Mouse (Mus musculus) thymus, postnatal 10 days (tissue): ENCODE data around the gene Tm2d3.

Experiments used
- DNase-seq, 2 experiments: peaks; one replicate each; pipeline ENCODE4 v3.0.0; 2021; ENCODE audit warnings: low spot score in 2 of 2

Tm2d3 gene

DNA sequence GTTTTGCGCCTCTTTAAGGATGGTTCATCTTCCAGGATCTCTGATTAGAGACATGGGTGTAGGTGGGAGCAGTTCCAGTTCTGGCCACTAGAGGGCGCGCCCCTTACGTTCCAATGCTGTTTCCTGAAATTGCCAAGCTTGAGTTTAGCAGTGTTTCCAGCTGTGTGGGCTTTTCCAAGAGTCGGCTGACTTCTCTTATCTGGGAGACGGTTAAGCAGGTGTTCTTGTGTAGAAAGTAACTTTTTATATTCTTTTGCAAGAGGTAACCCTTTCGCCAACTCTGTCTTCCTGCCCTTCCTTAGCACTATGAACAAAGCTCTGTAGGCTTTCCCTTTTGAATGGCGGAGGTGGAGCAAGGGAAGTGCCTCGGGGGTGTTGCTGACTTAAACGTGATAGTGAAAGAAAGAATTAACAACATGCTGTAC lies 13.9 kb downstream of the Tm2d3 start:
- peak; percentile 27 to 67 for DNase-seq

DNA sequence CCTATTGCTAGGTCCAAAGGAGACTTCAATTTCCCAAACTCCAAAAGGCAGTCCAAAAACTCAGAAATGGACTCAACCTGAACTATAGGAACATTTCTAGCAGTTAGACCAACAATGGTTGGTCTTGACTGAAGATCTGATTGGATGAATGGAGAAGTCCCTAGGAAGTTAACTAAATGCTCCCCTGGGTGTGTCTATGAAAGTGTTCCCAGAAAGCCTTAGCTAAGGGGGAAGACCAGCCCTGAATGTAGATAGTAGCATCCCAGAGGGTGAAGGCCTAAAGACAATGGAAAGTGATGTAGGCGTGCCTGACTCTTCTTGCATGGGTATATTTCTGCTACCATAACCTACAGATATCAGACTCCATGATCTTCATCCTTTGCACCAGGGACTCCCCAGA lies 17.5 kb downstream of the Tm2d3 start:
- DNase-seq: no peak

DNA sequence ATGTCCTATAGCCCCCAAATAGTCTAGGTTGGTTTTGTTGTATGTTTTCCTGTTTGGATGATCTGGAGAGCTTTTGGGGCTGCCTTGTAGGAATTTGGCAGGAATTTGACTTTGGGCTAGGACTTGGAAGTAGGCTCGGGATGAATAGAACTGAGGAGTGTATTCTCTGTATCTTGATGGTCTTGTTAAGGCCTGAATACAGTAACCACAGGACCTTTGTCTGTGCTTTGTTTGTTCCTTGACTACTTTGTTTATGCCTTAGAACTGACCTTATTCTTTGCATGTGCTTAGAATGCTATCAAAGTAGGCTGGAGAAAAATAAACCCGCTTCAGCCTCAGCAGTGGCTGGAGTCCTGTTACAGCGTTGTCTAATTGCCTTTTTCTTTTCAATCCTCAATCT lies 19.3 kb downstream of the Tm2d3 start:
- DNase-seq: no peak

DNA sequence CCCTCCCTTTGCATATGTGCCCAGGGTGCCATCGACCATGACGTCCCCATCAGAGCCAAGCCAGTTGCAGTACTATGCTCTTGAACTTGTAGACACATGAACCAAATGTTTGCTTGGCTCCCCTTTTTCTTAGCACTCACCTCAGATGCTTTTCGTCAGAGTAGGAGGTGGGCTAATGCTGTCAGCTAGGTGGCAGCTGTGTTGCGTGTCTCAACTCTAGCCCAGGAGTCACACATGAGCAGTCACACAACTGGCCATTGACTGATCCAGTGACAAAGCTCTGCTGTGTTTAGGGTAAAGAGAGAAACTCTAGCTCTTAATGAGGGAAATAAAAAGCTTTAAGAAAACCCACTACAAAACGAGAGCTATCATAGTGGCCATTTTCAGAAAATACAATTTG lies 22.8 kb downstream of the Tm2d3 start:
- no peak for DNase-seq

DNA sequence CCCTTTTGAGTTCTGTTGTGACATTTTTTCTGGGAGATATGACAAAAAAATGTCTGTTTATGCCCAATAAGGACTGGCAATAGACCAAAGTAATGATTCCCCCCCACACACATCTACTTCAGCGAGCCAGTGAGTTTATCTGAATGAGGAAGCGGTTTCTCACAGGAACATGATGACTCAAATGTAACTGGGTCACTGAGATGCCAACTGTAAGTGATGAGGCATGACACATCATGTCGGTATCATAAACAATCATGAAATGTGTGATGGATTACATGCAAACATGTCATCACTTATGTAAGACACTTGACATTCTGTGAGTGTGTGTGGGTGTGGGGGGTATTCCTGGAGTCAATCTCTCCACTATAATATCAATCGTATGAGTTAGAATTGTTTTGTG lies 23.3 kb downstream of the Tm2d3 start:
- DNase-seq: no peak

DNA sequence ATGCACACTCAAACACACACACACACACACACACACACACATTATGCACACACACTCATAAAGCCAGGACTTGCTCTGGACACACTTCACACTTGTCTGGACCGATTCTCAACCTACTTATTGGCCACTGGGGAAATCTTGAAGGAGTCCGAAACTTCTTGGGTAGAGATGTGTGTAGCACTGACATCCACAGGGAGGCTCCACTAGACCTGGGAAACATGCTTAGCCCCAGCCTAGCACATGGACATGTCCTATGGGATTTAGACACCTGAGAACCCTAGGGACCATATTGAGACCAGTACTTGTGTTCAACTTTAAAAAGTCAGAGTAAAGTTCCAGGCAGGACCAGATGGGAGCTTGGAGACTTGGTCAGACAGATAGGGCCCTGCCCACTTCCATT lies 43.1 kb downstream of the Tm2d3 start:
- DNase-seq: no peak

DNA sequence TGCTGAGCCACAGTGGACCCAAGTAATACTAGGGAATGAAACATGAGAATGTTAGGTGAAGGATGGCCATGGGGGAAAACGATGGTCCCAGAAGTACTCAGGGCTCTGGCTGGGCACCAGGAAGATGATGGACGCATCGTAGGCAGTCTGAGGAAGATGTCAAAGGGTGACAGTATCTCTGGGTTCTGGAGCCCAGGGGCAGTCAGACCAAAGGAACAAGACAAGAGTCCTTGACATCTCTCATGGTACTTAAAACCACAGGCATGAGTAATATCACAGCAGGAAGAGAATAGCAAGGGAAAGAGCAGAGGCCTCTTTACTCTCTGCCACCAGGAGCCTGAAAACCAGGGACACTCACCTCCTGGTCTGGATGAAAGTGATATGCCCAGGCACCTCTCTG lies 44.3 kb downstream of the Tm2d3 start:
- no peak for DNase-seq

DNA sequence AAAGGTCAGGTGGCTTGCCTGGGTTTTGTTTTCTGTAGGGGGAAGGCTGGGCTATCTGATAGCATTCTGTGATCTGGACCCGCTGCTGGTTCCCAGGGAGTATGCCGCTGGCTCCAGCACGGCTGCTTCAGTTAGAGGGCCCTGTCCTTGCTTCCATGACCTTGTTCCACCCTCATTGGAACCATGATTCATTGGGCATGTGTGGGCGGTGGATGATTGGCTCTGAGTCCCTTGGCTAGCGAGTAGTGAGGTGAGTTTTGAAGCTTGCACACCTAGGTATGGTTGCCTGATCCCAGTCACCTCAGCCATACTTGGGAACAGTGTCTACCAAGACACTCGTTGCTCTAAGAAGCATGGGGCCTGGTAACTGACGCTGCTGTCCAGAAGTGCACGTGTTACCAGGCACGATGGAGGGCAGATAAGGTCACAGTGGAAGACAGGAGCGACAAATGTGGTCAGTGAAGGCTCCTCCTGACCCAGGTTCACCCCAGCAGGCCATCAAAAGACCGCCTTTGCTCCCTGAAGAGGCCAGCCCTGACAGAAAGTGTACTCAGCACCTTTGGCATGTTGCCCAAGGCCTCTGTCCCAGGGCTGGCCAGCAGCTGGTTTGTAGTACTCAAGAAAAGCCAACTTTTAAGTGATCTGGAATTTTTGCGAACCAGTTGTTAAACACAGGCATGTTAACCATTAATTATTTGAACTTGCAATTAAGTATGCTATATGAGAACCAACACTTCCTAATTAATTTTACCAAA lies 46.5 kb downstream of the Tm2d3 start:
- DNase-seq: no peak

DNA sequence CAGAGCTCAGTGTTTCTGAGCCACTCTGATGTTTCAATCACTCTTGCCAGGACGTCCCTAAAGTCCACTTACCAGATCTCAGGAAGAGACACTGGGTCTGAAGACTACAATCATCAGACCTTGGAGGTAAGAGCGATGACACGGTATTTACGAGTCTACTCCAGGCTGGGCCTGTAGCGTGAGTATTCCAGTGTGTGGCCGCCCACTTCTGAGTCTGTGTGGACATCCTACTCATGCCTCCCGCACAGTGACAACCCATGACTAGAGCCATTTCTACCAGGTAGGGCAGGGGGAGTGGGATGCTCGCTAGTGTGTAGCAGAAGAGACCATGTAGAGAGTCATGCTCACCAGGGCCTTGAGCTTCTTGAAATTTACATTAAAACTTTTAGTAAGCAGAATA lies 51.9 kb downstream of the Tm2d3 start:
- DNase-seq: no peak

DNA sequence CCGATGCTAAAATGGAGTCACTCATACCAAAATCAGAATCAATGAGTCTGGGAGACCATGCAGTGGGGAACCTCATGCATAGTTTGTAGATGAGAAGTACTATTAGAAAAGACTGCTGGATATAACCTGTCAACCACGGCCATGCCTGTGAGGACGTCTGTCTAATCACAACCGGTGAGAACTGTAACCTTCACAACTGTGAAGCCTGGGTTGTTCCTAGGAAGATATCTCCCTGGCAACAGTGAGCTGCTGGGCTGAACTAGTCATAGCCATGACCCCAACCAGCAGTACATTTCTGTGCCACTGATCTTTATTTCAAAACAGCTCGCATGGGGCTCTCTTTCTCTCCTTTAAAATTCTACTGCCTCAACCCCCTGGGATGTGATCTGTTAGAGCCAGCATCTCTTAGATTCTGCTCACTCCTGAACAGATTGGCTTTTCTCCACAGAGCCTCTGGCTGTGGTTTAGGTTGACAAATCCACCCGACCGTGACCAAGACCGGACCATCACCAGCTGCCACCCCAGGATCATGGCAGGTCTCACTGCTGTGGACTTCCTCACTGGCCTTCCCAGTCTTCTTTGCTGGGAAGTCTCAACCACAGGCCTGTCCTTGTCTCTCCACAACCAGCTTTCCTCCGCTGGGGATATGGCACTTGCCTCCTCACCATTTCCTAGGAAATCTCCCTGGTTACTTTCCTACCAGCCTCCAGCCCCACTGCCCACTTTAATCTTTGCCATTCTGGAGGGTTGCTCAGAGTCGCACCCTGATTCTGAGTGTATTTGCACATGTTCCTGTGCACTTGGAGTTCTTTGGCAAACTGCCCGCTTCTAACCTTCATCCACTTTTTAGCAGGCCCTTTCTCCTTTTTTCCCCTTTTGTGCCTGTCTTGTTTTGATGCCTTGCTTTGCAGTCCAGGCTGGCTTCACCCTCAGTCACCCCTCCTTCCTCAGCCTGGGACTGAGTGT lies 57.3 kb downstream of the Tm2d3 start:
- DNase-seq: no peak
